Comparison of ENCODE assay signal across 8 mouse cellular contexts in the genomic region with DNA sequence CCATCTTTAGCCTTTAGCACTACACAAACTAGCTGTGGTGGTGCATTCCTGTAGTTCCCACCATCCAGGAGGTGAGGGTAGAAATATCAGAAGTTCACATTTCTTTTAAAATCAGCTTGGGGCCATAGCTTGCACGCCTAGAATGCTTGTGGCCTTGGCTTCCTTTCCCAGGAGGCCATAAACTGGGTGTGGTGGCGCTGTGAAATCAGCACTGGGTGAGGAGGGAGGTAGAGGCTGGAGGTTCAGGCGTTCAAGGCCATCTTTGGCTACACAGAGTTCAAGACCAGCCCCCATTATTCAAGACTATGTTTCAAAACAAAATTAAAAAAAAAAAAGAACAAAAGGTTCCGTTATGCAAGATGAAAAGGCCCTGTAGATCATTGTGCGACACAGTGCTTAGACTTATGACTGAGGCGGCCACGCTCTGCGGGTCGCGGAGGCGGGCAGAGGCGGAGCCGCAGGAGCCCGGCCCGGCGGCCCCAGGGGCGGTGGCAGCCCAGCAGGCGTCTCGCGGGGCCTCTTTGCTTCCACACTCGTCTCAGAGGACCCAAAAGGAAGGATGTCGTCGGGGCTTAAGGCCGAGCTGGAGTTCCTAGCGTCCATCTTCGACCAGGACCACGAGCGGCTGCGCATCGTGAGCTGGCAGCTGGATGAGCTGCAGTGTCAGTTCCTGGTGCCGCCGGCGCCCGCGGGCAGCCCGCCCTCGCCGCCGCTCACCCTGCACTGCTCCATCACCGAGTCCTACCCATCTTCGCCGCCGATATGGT.
A peak's percentile ranks its signal among the peaks of the same experiment; 100 is the strongest.
DNase-seq lines count a peak whose midpoint lies in the region; ATAC-seq and TF ChIP-seq lines count a peak whose summit lies in the region.

No protein-coding gene starts in this region.

- WGBS in embryonic facial prominence, embryonic 15.5 days = 17% methylated on average over 43 of the region's 43 CpGs
- 18% methylated on average over 34 of the region's 43 CpGs for WGBS in heart, postnatal 0 days
- WGBS in liver, postnatal 0 days (ENCODE audit: insufficient replicate concordance) = 14% methylated on average over 39 of the region's 43 CpGs
- 19% methylated on average over 43 of the region's 43 CpGs for WGBS in neural tube, embryonic 11.5 days

- no peaks in the 10 kb centered on the region for H3K9me3 ChIP-seq in embryonic facial prominence, embryonic 15.5 days (replicated peaks)
- H3K9me3 ChIP-seq in heart, postnatal 0 days (replicated peaks; ENCODE audit: control insufficient read depth, low read length) = no peaks in the 10 kb centered on the region
- no peaks in the 10 kb centered on the region for H3K9me3 ChIP-seq in liver, postnatal 0 days (ENCODE audit: low read length)
- no peaks in the 10 kb centered on the region for H3K9me3 ChIP-seq in neural tube, embryonic 11.5 days (ENCODE audit: control insufficient read depth, low read length)

- H3K79me2 ChIP-seq in C2C12 (ENCODE audit: control insufficient read depth, insufficient read depth) = no peaks in the 10 kb centered on the region

- no peaks in the 10 kb centered on the region for H3K4me1 ChIP-seq in embryonic facial prominence, embryonic 15.5 days
- no peaks in the 10 kb centered on the region for H3K4me1 ChIP-seq in heart, postnatal 0 days (ENCODE audit: control insufficient read depth, insufficient read depth)
- H3K4me1 ChIP-seq in liver, postnatal 0 days (ENCODE audit: insufficient read depth) = no peaks in the 10 kb centered on the region
- H3K4me1 ChIP-seq in neural tube, embryonic 11.5 days (ENCODE audit: control insufficient read depth, insufficient read depth, low read length) = no peaks in the 10 kb centered on the region
- no peaks in the 10 kb centered on the region; the same call in 1 of the 2 replicates for H3K4me1 ChIP-seq in testis, adult 2 months (ENCODE audit: control insufficient read depth, insufficient read depth, low read length)

- no peaks in the 10 kb centered on the region for H3K27me3 ChIP-seq in C2C12 (ENCODE audit: control insufficient read depth, insufficient read depth, insufficient read length)
- H3K27me3 ChIP-seq in embryonic facial prominence, embryonic 15.5 days = 0 out of 2 replicates have a peak, but pooled peaks cover 6% of the 10 kb centered on the region
- H3K27me3 ChIP-seq in heart, postnatal 0 days (ENCODE audit: control insufficient read depth, insufficient read depth, low read length) = no peaks in the 10 kb centered on the region
- peaks cover 4% of the 10 kb centered on the region; the same call in 1 of the 2 replicates for H3K27me3 ChIP-seq in liver, postnatal 0 days (ENCODE audit: insufficient read depth, low read length)
- no peaks in the 10 kb centered on the region for H3K27me3 ChIP-seq in neural tube, embryonic 11.5 days (ENCODE audit: control insufficient read depth, insufficient read depth, low read length)
- H3K27me3 ChIP-seq in testis, adult 2 months (ENCODE audit: control insufficient read depth, insufficient read depth, low read length) = no peaks in the 10 kb centered on the region

- H3ac ChIP-seq in C2C12 (ENCODE audit: control insufficient read depth, insufficient read length, low read depth) = peak overlapping the region; percentile 79

- H3K79me3 ChIP-seq in C2C12 (ENCODE audit: low read depth) = no peaks in the 10 kb centered on the region

- H3K36me3 ChIP-seq in C2C12 (ENCODE audit: control insufficient read depth, insufficient read depth) = no peaks in the 10 kb centered on the region
- H3K36me3 ChIP-seq in embryonic facial prominence, embryonic 15.5 days = no peaks in the 10 kb centered on the region
- no peaks in the 10 kb centered on the region for H3K36me3 ChIP-seq in heart, postnatal 0 days (replicated peaks; ENCODE audit: control insufficient read depth, insufficient read depth, low read length)
- no peaks in the 10 kb centered on the region for H3K36me3 ChIP-seq in liver, postnatal 0 days (replicated peaks; ENCODE audit: insufficient read depth, low read length)
- no peaks in the 10 kb centered on the region for H3K36me3 ChIP-seq in neural tube, embryonic 11.5 days (ENCODE audit: control insufficient read depth, insufficient read depth, low read length)
- H3K36me3 ChIP-seq in testis, adult 2 months (ENCODE audit: control insufficient read depth, insufficient read depth, low read length) = no peaks in the 10 kb centered on the region

- ATAC-seq in embryonic facial prominence, embryonic 15.5 days (ENCODE audit: insufficient number of reproducible peaks, low FRiP score, low TSS enrichment, low read depth) = peak; percentile 60; the same call in 1 of the 2 replicates
- ATAC-seq in heart, postnatal 0 days (ENCODE audit: insufficient read depth, low read depth) = peak; percentile 58; the same call in 1 of the 2 replicates
- no peak; the same call in 1 of the 2 replicates for ATAC-seq in liver, postnatal 0 days
- ATAC-seq in neural tube, embryonic 11.5 days (ENCODE audit: insufficient read depth, low FRiP score, low TSS enrichment) = peak; percentile 61; the same call in 1 of the 2 replicates

- TF ChIP-seq CTCF in C2C12 (IDR thresholded peaks at IDR 0.05; ENCODE audit: control insufficient read depth, insufficient read depth, insufficient read length) = no peak
- no peak for TF ChIP-seq CTCF in heart, postnatal 0 days (IDR thresholded peaks at IDR 0.05; ENCODE audit: low read depth)
- TF ChIP-seq CTCF in liver, postnatal 0 days (IDR thresholded peaks at IDR 0.05; ENCODE audit: low read depth) = no peak
- TF ChIP-seq CTCF in testis, adult 2 months (IDR thresholded peaks at IDR 0.05; ENCODE audit: control insufficient read depth, insufficient read depth, insufficient replicate concordance, low read depth, low read length) = no peak

- no peak overlapping the region for H3K27ac ChIP-seq in embryonic facial prominence, embryonic 15.5 days (replicated peaks)
- H3K27ac ChIP-seq in heart, postnatal 0 days (ENCODE audit: low read depth) = no peak overlapping the region
- H3K27ac ChIP-seq in liver, postnatal 0 days (ENCODE audit: low read depth) = no peak overlapping the region
- no peak overlapping the region for H3K27ac ChIP-seq in neural tube, embryonic 11.5 days (ENCODE audit: low read depth, low read length)
- peak overlapping the region; percentile 66 for H3K27ac ChIP-seq in testis, adult 2 months (ENCODE audit: control insufficient read depth, insufficient read depth, low read depth, low read length)

- TF ChIP-seq EP300 in heart, postnatal 0 days (IDR thresholded peaks at IDR 0.05; ENCODE audit: low read depth) = no peak
- no peak for TF ChIP-seq EP300 in liver, postnatal 0 days (IDR thresholded peaks at IDR 0.05; ENCODE audit: low read depth)

- peak overlapping the region; percentile 28 for H3K4me3 ChIP-seq in C2C12 (ENCODE audit: insufficient read depth, poor library complexity, severe bottlenecking)
- peak overlapping the region; percentile 46 for H3K4me3 ChIP-seq in embryonic facial prominence, embryonic 15.5 days (replicated peaks)
- H3K4me3 ChIP-seq in heart, postnatal 0 days (ENCODE audit: low read depth, low read length) = peak overlapping the region; percentile 51
- H3K4me3 ChIP-seq in liver, postnatal 0 days (ENCODE audit: low read depth, low read length) = peak overlapping the region; percentile 48
- H3K4me3 ChIP-seq in neural tube, embryonic 11.5 days (ENCODE audit: low read depth, low read length) = peak overlapping the region; percentile 35
- peak overlapping the region; percentile 87 for H3K4me3 ChIP-seq in testis, adult 2 months (ENCODE audit: control insufficient read depth, low read depth, low read length)

- peak overlapping the region; percentile 31 for H3K9ac ChIP-seq in embryonic facial prominence, embryonic 15.5 days
- H3K9ac ChIP-seq in heart, postnatal 0 days (replicated peaks; ENCODE audit: low read depth, low read length) = peak overlapping the region; percentile 48
- H3K9ac ChIP-seq in liver, postnatal 0 days (replicated peaks) = peak overlapping the region; percentile 38; the same call in 1 of the 2 replicates
- H3K9ac ChIP-seq in neural tube, embryonic 11.5 days (ENCODE audit: low read length) = peak overlapping the region; percentile 59

- no peak for TF ChIP-seq POLR2A in testis, adult 2 months (IDR thresholded peaks at IDR 0.05; ENCODE audit: control insufficient read depth, low read depth, low read length)

- peak; percentile 53 for DNase-seq in adrenal gland, postnatal 14 days
- DNase-seq in heart, postnatal 0 days (ENCODE audit: low spot score) = peak; percentile 10
- DNase-seq in kidney, postnatal 25 days = peak; percentile 25 to 70
- DNase-seq in liver, postnatal 0 days = peak; percentile 23
- DNase-seq in neural tube, embryonic 11.5 days (ENCODE audit: low spot score) = peak; percentile 51

- H3K4me2 ChIP-seq in embryonic facial prominence, embryonic 15.5 days (replicated peaks) = peak overlapping the region; percentile 56
- peak overlapping the region; percentile 70 for H3K4me2 ChIP-seq in heart, postnatal 0 days (ENCODE audit: low read depth, low read length)
- H3K4me2 ChIP-seq in liver, postnatal 0 days (ENCODE audit: low read depth, low read length) = peak overlapping the region; percentile 68
- peak overlapping the region; percentile 49 for H3K4me2 ChIP-seq in neural tube, embryonic 11.5 days (ENCODE audit: low read depth)

TF ChIP-seq in C2C12, 6 proteins besides CTCF, POLR2A, EP300 and RAD21:
- TF ChIP-seq MYOG (IDR thresholded peaks at IDR 0.05; ENCODE audit: control insufficient read depth, extremely low read depth, insufficient read length) = no peak
- no peak for TF ChIP-seq FOSL1 (IDR thresholded peaks at IDR 0.05; ENCODE audit: insufficient read depth, low read length, poor library complexity, severe bottlenecking)
- TF ChIP-seq USF1 (IDR thresholded peaks at IDR 0.05; ENCODE audit: low read depth) = no peak
- TF ChIP-seq MAX (IDR thresholded peaks at IDR 0.05) = no peak
- no peak for TF ChIP-seq MYOD1 (IDR thresholded peaks at IDR 0.05; ENCODE audit: control insufficient read depth, insufficient read length, low read depth)
- no peak for TF ChIP-seq CEBPB (IDR thresholded peaks at IDR 0.05; ENCODE audit: low read depth)

Comparison
In these comparisons a context has a peak if more than half of its experiments do, and no peak if none do; other contexts are left out.
1. H3K4me3 ChIP-seq: peak in every context shown above with its lines; median percentile 87 in testis, adult 2 months; 51 in heart, postnatal 0 days; 48 in liver, postnatal 0 days; 46 in embryonic facial prominence, embryonic 15.5 days; 35 in neural tube, embryonic 11.5 days; 28 in C2C12.